Mouse (Mus musculus) small intestine, adult 2 months (tissue): Measurements from ENCODE around the gene Mbtps2. TPM values are rescaled to one million over a fixed set of nuclear protein-coding genes. Genes with fewer than 3 reads are reported as not detected.
A peak's percentile ranks its signal among the peaks of the same experiment; 100 is the strongest.

Experiments used
- H3K27ac ChIP-seq: fragments of 200-500 bp; 2 replicates; pipeline ENCODE4 v1.5.1; 2012; ENCODE audit warnings: low read depth, low read length, control low read depth, inconsistent platforms; ENCODE audit not compliant: insufficient read depth
- H3K27me3 ChIP-seq: fragments of 200-500 bp; 2 replicates; pipeline ENCODE4 v1.6.1; 2012; ENCODE audit warnings: mild to moderate bottlenecking, moderate library complexity, low read length, inconsistent platforms; ENCODE audit not compliant: control insufficient read depth, insufficient read depth
- H3K36me3 ChIP-seq: fragments of 200-500 bp; 2 replicates; pipeline ENCODE4 v1.6.1; 2012; ENCODE audit warnings: mild to moderate bottlenecking, low read length, control low read depth, inconsistent platforms; ENCODE audit not compliant: control insufficient read depth, insufficient read depth
- H3K4me1 ChIP-seq: fragments of 200-500 bp; 2 replicates; pipeline ENCODE4 v1.6.1; 2012; ENCODE audit warnings: low read length, inconsistent platforms, mixed read lengths; ENCODE audit not compliant: control insufficient read depth, insufficient read depth, insufficient read length
- H3K4me3 ChIP-seq: fragments of 200-500 bp; 2 replicates; pipeline ENCODE4 v1.5.1; 2012; ENCODE audit warnings: low read depth, mild to moderate bottlenecking, control low read depth, inconsistent platforms, low read length, moderate library complexity
- CTCF ChIP-seq: fragments of 200-500 bp; IDR thresholded peaks from 2 replicates; pipeline ENCODE4 v1.5.1; 2012; ENCODE audit warnings: low read depth, mild to moderate bottlenecking, control low read depth, inconsistent platforms, low read length, moderate library complexity, mixed read lengths; ENCODE audit not compliant: insufficient replicate concordance, insufficient read length; ENCODE audit errors: extremely low read depth
- POLR2A ChIP-seq: fragments of 200-500 bp; IDR thresholded peaks from 2 replicates; pipeline ENCODE4 v1.6.1; 2012; ENCODE audit warnings: low read depth, mild to moderate bottlenecking, control low read depth, inconsistent platforms, low read length, moderate library complexity
- WGBS: fragments of 180-500 bp; shearing (Covaris S2); methylation state at CpG from one replicate; pipeline ENCODE4 v1.1.7; 2018; 5-methylcytosine and 5-hydroxymethylcytosine counted together
- polyA plus RNA-seq: library from polyadenylated mRNA; depleted of rRNA; stranded (reverse); fragments of >200 nt; gene quantifications from 2 replicates; pipeline ENCODE4 v1.2.3, GENCODE M21; 2012

Gene Mbtps2
- polyA plus RNA-seq, 1 experiment: 3.8 TPM

GRCm38 (mm10) chrX:157630341-157630740 is 31.8 kb upstream of the Mbtps2 start:
- 82% methylated on average over 4 of the region's 4 CpGs for WGBS
- H3K4me3 ChIP-seq: no peak overlapping the region
- H3K27ac ChIP-seq: no peak overlapping the region
- no peak for TF ChIP-seq POLR2A
- no peak for TF ChIP-seq CTCF
- no peaks in the 10 kb centered on the region for H3K36me3 ChIP-seq
- no peaks in the 10 kb centered on the region for H3K4me1 ChIP-seq
- no peaks in the 10 kb centered on the region for H3K27me3 ChIP-seq

- H3K36me3 ChIP-seq: no peaks in the 10 kb centered on the region
- WGBS: 20% methylated on average over 32 of the region's 32 CpGs
- H3K4me1 ChIP-seq: 0 out of 2 replicates have a peak, but pooled peaks cover 3% of the 10 kb centered on the region
- TF ChIP-seq CTCF: no peak
- no peak for TF ChIP-seq POLR2A
- no peaks in the 10 kb centered on the region for H3K27me3 ChIP-seq
- H3K4me3 ChIP-seq: peak overlapping the region; percentile 28
- H3K27ac ChIP-seq: no peak overlapping the region
Observed at GRCm38 (mm10) chrX:157612894-157613293, 14.4 kb upstream of the Mbtps2 start.

DNA sequence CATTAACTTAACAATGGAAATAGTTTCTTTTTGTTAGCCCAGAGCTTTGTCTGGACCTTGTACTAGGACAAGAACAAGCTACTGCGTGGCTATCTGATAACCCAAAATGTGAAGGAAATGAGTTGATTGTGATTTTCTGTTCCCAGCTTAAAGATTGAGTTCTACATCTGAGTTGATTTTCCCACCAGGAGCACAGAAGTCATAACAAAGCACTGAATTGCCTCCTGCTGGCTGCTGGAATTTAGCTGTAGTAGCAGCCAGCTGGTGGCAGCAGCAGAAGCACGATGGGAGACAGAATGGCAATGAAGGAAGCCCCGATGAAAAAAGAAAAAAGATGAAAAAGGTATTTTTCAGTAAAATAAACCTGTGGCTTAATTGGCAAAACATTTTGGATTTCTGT is 2.9 kb upstream of the Mbtps2 start:
- WGBS: 12% methylated on average over 3 of the region's 3 CpGs
- no peaks in the 10 kb centered on the region for H3K36me3 ChIP-seq
- no peaks in the 10 kb centered on the region for H3K27me3 ChIP-seq
- H3K27ac ChIP-seq: no peak overlapping the region
- H3K4me1 ChIP-seq: no peaks in the 10 kb centered on the region
- TF ChIP-seq POLR2A (no peak), CTCF (peak; percentile 22; the same call in 1 of the 2 replicates)
- H3K4me3 ChIP-seq: no peak overlapping the region

- peak overlapping the region; percentile 100 for H3K4me3 ChIP-seq
- 8% methylated on average over 17 of the region's 17 CpGs for WGBS
Observed at GRCm38 (mm10) chrX:157597585-157598185, 830 bp downstream of the Mbtps2 start.

GRCm38 (mm10) chrX:157596802-157597201 is 1.7 kb downstream of the Mbtps2 start:
- H3K36me3 ChIP-seq: no peaks in the 10 kb centered on the region
- no peaks in the 10 kb centered on the region for H3K4me1 ChIP-seq
- 38% methylated on average over 5 of the region's 5 CpGs for WGBS
- H3K27ac ChIP-seq: no peak overlapping the region
- TF ChIP-seq CTCF (no peak), POLR2A (no peak)
- no peak overlapping the region for H3K4me3 ChIP-seq
- no peaks in the 10 kb centered on the region for H3K27me3 ChIP-seq

More at GRCm38 (mm10) chrX:157597585-157598185, 830 bp downstream of the Mbtps2 start:
- H3K36me3 ChIP-seq: no peaks in the 10 kb centered on the region
- TF ChIP-seq CTCF (no peak), POLR2A (no peak)
- peak overlapping the region; percentile 93 for H3K27ac ChIP-seq
- no peaks in the 10 kb centered on the region for H3K27me3 ChIP-seq
- H3K4me1 ChIP-seq: no peaks in the 10 kb centered on the region

- H3K27me3 ChIP-seq: no peaks in the 10 kb centered on the region
- no peaks in the 10 kb centered on the region for H3K4me1 ChIP-seq
- H3K4me3 ChIP-seq: no peak overlapping the region
- H3K36me3 ChIP-seq: no peaks in the 10 kb centered on the region
- no peak overlapping the region for H3K27ac ChIP-seq
- WGBS: 79% methylated on average over 6 of the region's 6 CpGs
- no peak for TF ChIP-seq POLR2A
- TF ChIP-seq CTCF: no peak
Observed at GRCm38 (mm10) chrX:157595927-157596326, 2.6 kb downstream of the Mbtps2 start.

- H3K27ac ChIP-seq: no peak overlapping the region
- 82% methylated on average over 2 of the region's 2 CpGs for WGBS
Observed at GRCm38 (mm10) chrX:157594606-157595005, 3.9 kb downstream of the Mbtps2 start.

More at GRCm38 (mm10) chrX:157594606-157595005, 3.9 kb downstream of the Mbtps2 start:
- H3K4me3 ChIP-seq: no peak overlapping the region
- TF ChIP-seq CTCF (no peak), POLR2A (no peak)
- peaks cover 1% of the 10 kb centered on the region; the same call in 1 of the 2 replicates for H3K36me3 ChIP-seq
- H3K27me3 ChIP-seq: no peaks in the 10 kb centered on the region
- no peaks in the 10 kb centered on the region for H3K4me1 ChIP-seq
